Mouse (Mus musculus) megakaryocyte, embryonic 14.5 days (primary cell): ENCODE results near the gene Kiss1r.

ENCODE experiments used
- FLI1 ChIP-seq: IDR thresholded peaks from 2 replicates; pipeline ENCODE4 v1.6.1; 2012; ENCODE audit warnings: low read length, inconsistent platforms, mixed read lengths
- GATA1 ChIP-seq: IDR thresholded peaks from 3 replicates; pipeline ENCODE4 v1.6.1; 2012; ENCODE audit warnings: mixed read lengths, low read length, inconsistent platforms, borderline replicate concordance

GRCm38 (mm10) chr10:79937775-79938526 lies 21.2 kb downstream of the Kiss1r start:
- TF ChIP-seq GATA1 (no peak), FLI1 (no peak)
